Comparison of ENCODE assay signal across 8 mouse cellular contexts in the genomic region with DNA sequence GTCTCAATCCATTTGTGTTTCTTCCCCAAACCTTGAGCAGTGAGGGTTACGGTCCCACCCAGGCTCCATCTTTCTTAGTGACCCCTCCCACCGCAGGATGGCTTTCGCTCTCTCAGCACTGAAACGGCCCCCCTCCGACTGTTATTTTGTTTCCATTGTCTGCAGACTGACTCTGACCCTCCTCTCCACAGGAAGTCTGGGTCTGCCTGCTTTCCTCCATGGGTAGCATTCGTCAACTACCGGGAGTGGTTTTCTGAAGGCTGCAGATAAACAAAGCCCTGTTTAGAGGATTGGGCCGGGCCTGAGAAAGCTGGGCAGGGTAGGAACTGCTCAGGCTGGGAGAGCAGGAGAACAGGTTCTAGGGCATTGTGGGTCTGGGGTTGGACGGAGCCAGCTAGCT. TPM values are rescaled to one million over a fixed set of nuclear protein-coding genes. Genes with fewer than 3 reads are reported as not detected.
DNase-seq lines count a peak whose midpoint lies in the region; ATAC-seq lines count a peak whose summit lies in the region.

No protein-coding gene starts in this region.

- intact Hi-C loops in heart, postnatal 36 days (cut with DNase I): no loop called here
- intact Hi-C loops in left cerebral cortex, postnatal 10 days (cut with DNase I): no loop called here

- no peaks in the 10 kb centered on the region for H3K9me3 ChIP-seq in heart, embryonic 14.5 days (ENCODE audit: control insufficient read depth, low read length)
- H3K9me3 ChIP-seq in forebrain, embryonic 12.5 days: no peaks in the 10 kb centered on the region
- H3K9me3 ChIP-seq in limb, embryonic 15.5 days: no peaks in the 10 kb centered on the region
- H3K9me3 ChIP-seq in neural tube, embryonic 11.5 days (ENCODE audit: control insufficient read depth, low read length): no peaks in the 10 kb centered on the region

- H3K36me3 ChIP-seq in heart, embryonic 14.5 days (ENCODE audit: control insufficient read depth, insufficient read depth, low read length): no peaks in the 10 kb centered on the region
- H3K36me3 ChIP-seq in forebrain, embryonic 12.5 days (replicated peaks): no peaks in the 10 kb centered on the region
- no peaks in the 10 kb centered on the region for H3K36me3 ChIP-seq in limb, embryonic 15.5 days
- H3K36me3 ChIP-seq in neural tube, embryonic 11.5 days (ENCODE audit: control insufficient read depth, insufficient read depth, low read length): no peaks in the 10 kb centered on the region

- H3K9ac ChIP-seq in heart, embryonic 14.5 days (ENCODE audit: low read length): no peak overlapping the region
- peak overlapping the region; percentile 25; the same call in 1 of the 2 replicates for H3K9ac ChIP-seq in forebrain, embryonic 12.5 days
- H3K9ac ChIP-seq in limb, embryonic 15.5 days: no peak overlapping the region
- peak overlapping the region; percentile 32; the same call in 1 of the 2 replicates for H3K9ac ChIP-seq in neural tube, embryonic 11.5 days (ENCODE audit: low read length)

- H3K27ac ChIP-seq in heart, embryonic 14.5 days (replicated peaks in 1 of 2; ENCODE audit: control insufficient read depth in 1 of 2, insufficient read depth in 1 of 2, low read depth in 2 of 2, low read length in 2 of 2): peak overlapping the region; percentile 12 to 45; a peak in 1 of 4 replicates
- no peak overlapping the region for H3K27ac ChIP-seq in forebrain, embryonic 12.5 days
- no peak overlapping the region for H3K27ac ChIP-seq in limb, embryonic 15.5 days
- H3K27ac ChIP-seq in neural tube, embryonic 11.5 days (ENCODE audit: low read depth, low read length): no peak overlapping the region

- ATAC-seq in heart, embryonic 14.5 days (ENCODE audit: insufficient number of reproducible peaks, insufficient read depth, low FRiP score, low read depth): no peak
- ATAC-seq in forebrain, embryonic 12.5 days (ENCODE audit: low FRiP score): no peak
- peak; percentile 13; the same call in 1 of the 2 replicates for ATAC-seq in limb, embryonic 15.5 days (ENCODE audit: insufficient number of reproducible peaks, low FRiP score, low TSS enrichment, low read depth)
- peak; percentile 50; the same call in 1 of the 2 replicates for ATAC-seq in neural tube, embryonic 11.5 days (ENCODE audit: insufficient read depth, low FRiP score, low TSS enrichment)

- H3K4me3 ChIP-seq in heart, embryonic 14.5 days (ENCODE audit: control insufficient read depth in 1 of 2, insufficient read depth in 1 of 2, low read depth in 1 of 2, low read length in 2 of 2): peak overlapping the region in 1 of 2 experiments; percentile 1; a peak in 1 of 4 replicates
- H3K4me3 ChIP-seq in forebrain, embryonic 12.5 days (replicated peaks): no peak overlapping the region
- no peak overlapping the region for H3K4me3 ChIP-seq in limb, embryonic 15.5 days
- no peak overlapping the region for H3K4me3 ChIP-seq in neural tube, embryonic 11.5 days (ENCODE audit: low read depth, low read length)

- no peaks in the 10 kb centered on the region for H3K27me3 ChIP-seq in heart, embryonic 14.5 days (ENCODE audit: control insufficient read depth, insufficient read depth, low read length)
- peaks cover 66% of the 10 kb centered on the region for H3K27me3 ChIP-seq in forebrain, embryonic 12.5 days
- H3K27me3 ChIP-seq in limb, embryonic 15.5 days: no peaks in the 10 kb centered on the region
- H3K27me3 ChIP-seq in neural tube, embryonic 11.5 days (ENCODE audit: control insufficient read depth, insufficient read depth, low read length): no peaks in the 10 kb centered on the region

- DNase-seq in heart, postnatal 36 days: no peak
- DNase-seq in neural tube, embryonic 11.5 days (ENCODE audit: low spot score): peak; percentile 58
- DNase-seq in cerebellum, adult 8-10 months: no peak
- DNase-seq in left cerebral cortex, postnatal 10 days (ENCODE audit: extremely low spot score in 1 of 2, low spot score in 2 of 2): no peak
- DNase-seq in right cerebral cortex, postnatal 36 days (ENCODE audit: low spot score in 2 of 2): no peak

- WGBS in heart, embryonic 14.5 days: 8% methylated on average over 9 of the region's 9 CpGs
- whole genome bisulfite sequencing in forebrain, embryonic 12.5 days: 3% methylated on average over 9 of the region's 9 CpGs
- WGBS in limb, embryonic 15.5 days: 13% methylated on average over 9 of the region's 9 CpGs
- 2% methylated on average over 9 of the region's 9 CpGs for whole genome bisulfite sequencing in neural tube, embryonic 11.5 days

- H3K4me1 ChIP-seq in heart, embryonic 14.5 days (ENCODE audit: control insufficient read depth in 2 of 2, insufficient read depth in 2 of 2, low read length in 2 of 2): peaks cover 9 to 12% of the 10 kb centered on the region in 2 experiments
- H3K4me1 ChIP-seq in forebrain, embryonic 12.5 days: peaks cover 31% of the 10 kb centered on the region
- H3K4me1 ChIP-seq in limb, embryonic 15.5 days: peaks cover 26% of the 10 kb centered on the region
- H3K4me1 ChIP-seq in neural tube, embryonic 11.5 days (ENCODE audit: control insufficient read depth, insufficient read depth, low read length): peaks cover 9% of the 10 kb centered on the region; the same call in 1 of the 2 replicates

- H3K4me2 ChIP-seq in heart, embryonic 14.5 days (ENCODE audit: low read length): peak overlapping the region; percentile 66
- peak overlapping the region; percentile 39 for H3K4me2 ChIP-seq in forebrain, embryonic 12.5 days
- H3K4me2 ChIP-seq in limb, embryonic 15.5 days: peak overlapping the region; percentile 12; the same call in 1 of the 2 replicates
- H3K4me2 ChIP-seq in neural tube, embryonic 11.5 days (ENCODE audit: low read depth): peak overlapping the region; percentile 31

RNA-seq across cellular contexts. Expression of a gene that starts 1.1 kb away (rescaled TPM):
- polyA plus RNA-seq in heart, embryonic 14.5 days (2014; fragmentation: Nextera tagmentation; extraction: Ambion mirVana): 0.44 and 0.66 TPM in 2 replicates
- total RNA-seq in heart, postnatal 36 days (2021): not detected
- 0.62 and 1.2 TPM in 2 replicates for polyA plus RNA-seq in forebrain, embryonic 12.5 days (2016; fragmentation: Nextera tagmentation; extraction: Ambion mirVana)
- 1.4 and 1.5 TPM in 2 replicates for polyA plus RNA-seq in limb, embryonic 15.5 days (2015; fragmentation: Nextera tagmentation; extraction: Ambion mirVana)
- 1.0 and 2.1 TPM in 2 replicates for polyA plus RNA-seq in neural tube, embryonic 11.5 days (2014; fragmentation: Nextera tagmentation; extraction: Ambion mirVana)
- total RNA-seq in left cerebral cortex, postnatal 10 days (2021): under 1 TPM; 0.09 to 0.41 TPM

Comparison
In these comparisons a context has a peak if more than half of its experiments do, and no peak if none do; other contexts are left out.
1. ATAC-seq: peak in limb, embryonic 15.5 days (single experiment) and neural tube, embryonic 11.5 days (single experiment); none in heart, embryonic 14.5 days (single experiment) and forebrain, embryonic 12.5 days (single experiment).
2. H3K27ac ChIP-seq: peak in heart, embryonic 14.5 days (2 of 2); none in forebrain, embryonic 12.5 days (single experiment), limb, embryonic 15.5 days (single experiment) and neural tube, embryonic 11.5 days (single experiment).
3. H3K4me2 ChIP-seq: peak in every context shown above with its lines; median percentile 66 in heart, embryonic 14.5 days; 39 in forebrain, embryonic 12.5 days; 31 in neural tube, embryonic 11.5 days; 12 in limb, embryonic 15.5 days.
4. H3K9ac ChIP-seq: peak in forebrain, embryonic 12.5 days (single experiment) and neural tube, embryonic 11.5 days (single experiment); none in heart, embryonic 14.5 days (single experiment) and limb, embryonic 15.5 days (single experiment).